Comparison of ENCODE assay signal across 8 mouse cellular contexts in genomic region chr17:26584063-26584462, GRCm38 (mm10). TPM values are rescaled to one million over a fixed set of nuclear protein-coding genes. Genes with fewer than 3 reads are reported as not detected.
DNase-seq lines count a peak whose midpoint lies in the region; ATAC-seq lines count a peak whose summit lies in the region.

No protein-coding gene starts in this region.

- H3K4me3 ChIP-seq in limb, embryonic 12.5 days (replicated peaks), result no peak overlapping the region
- H3K4me3 ChIP-seq in limb, embryonic 10.5 days, result no peak overlapping the region
- H3K4me3 ChIP-seq in embryonic facial prominence, embryonic 13.5 days, result no peak overlapping the region
- no peak overlapping the region for H3K4me3 ChIP-seq in intestine, embryonic 16.5 days (ENCODE audit: low read length)
- no peak overlapping the region for H3K4me3 ChIP-seq in midbrain, embryonic 15.5 days

- H3K4me2 ChIP-seq in limb, embryonic 12.5 days, result no peak overlapping the region
- no peak overlapping the region for H3K4me2 ChIP-seq in embryonic facial prominence, embryonic 13.5 days
- peak overlapping the region; percentile 17; the same call in 1 of the 2 replicates for H3K4me2 ChIP-seq in intestine, embryonic 16.5 days (ENCODE audit: low read depth, low read length)
- no peak overlapping the region for H3K4me2 ChIP-seq in midbrain, embryonic 15.5 days

- no peaks in the 10 kb centered on the region for H3K27me3 ChIP-seq in limb, embryonic 12.5 days
- H3K27me3 ChIP-seq in limb, embryonic 10.5 days (ENCODE audit: low read depth, poor library complexity, severe bottlenecking), result no peaks in the 10 kb centered on the region
- H3K27me3 ChIP-seq in embryonic facial prominence, embryonic 13.5 days, result no peaks in the 10 kb centered on the region
- no peaks in the 10 kb centered on the region for H3K27me3 ChIP-seq in intestine, embryonic 16.5 days (replicated peaks; ENCODE audit: control insufficient read depth, insufficient read depth, low read length)
- H3K27me3 ChIP-seq in midbrain, embryonic 15.5 days (replicated peaks), result no peaks in the 10 kb centered on the region

- no peak for ATAC-seq in limb, embryonic 12.5 days (ENCODE audit: insufficient number of reproducible peaks, insufficient read depth, low FRiP score, low TSS enrichment, low read depth)
- ATAC-seq in embryonic facial prominence, embryonic 13.5 days (ENCODE audit: insufficient number of reproducible peaks, insufficient read depth, low FRiP score, low TSS enrichment, low read depth), result no peak
- ATAC-seq in intestine, embryonic 16.5 days, result peak; percentile 72
- no peak for ATAC-seq in midbrain, embryonic 15.5 days (replicated peaks)
- no peak for ATAC-seq in erythroid progenitor cell, adult 5-6 weeks (replicated peaks; ENCODE audit: low FRiP score, poor library complexity, severe bottlenecking)

- H3K9ac ChIP-seq in limb, embryonic 12.5 days (replicated peaks), result no peak overlapping the region
- 0 out of 2 replicates have a peak overlapping the region, but pooled peaks have one; percentile 27 for H3K9ac ChIP-seq in embryonic facial prominence, embryonic 13.5 days
- H3K9ac ChIP-seq in intestine, embryonic 16.5 days (ENCODE audit: low read depth, low read length), result peak overlapping the region; percentile 27; the same call in 1 of the 2 replicates
- no peak overlapping the region for H3K9ac ChIP-seq in midbrain, embryonic 15.5 days

- H3K27ac ChIP-seq in limb, embryonic 12.5 days, result peak overlapping the region; percentile 62; the same call in 1 of the 2 replicates
- no peak overlapping the region for H3K27ac ChIP-seq in limb, embryonic 10.5 days
- H3K27ac ChIP-seq in embryonic facial prominence, embryonic 13.5 days, result peak overlapping the region; percentile 57; the same call in 1 of the 2 replicates
- peak overlapping the region; percentile 67 for H3K27ac ChIP-seq in intestine, embryonic 16.5 days (ENCODE audit: low read length)
- peak overlapping the region; percentile 46; the same call in 1 of the 2 replicates for H3K27ac ChIP-seq in midbrain, embryonic 15.5 days

- peaks cover 66% of the 10 kb centered on the region for H3K36me3 ChIP-seq in limb, embryonic 12.5 days
- H3K36me3 ChIP-seq in limb, embryonic 10.5 days, result peaks cover 90% of the 10 kb centered on the region
- peaks cover 51% of the 10 kb centered on the region for H3K36me3 ChIP-seq in embryonic facial prominence, embryonic 13.5 days
- H3K36me3 ChIP-seq in intestine, embryonic 16.5 days (ENCODE audit: control insufficient read depth, insufficient read depth, low read length), result peaks cover 5% of the 10 kb centered on the region
- 0 out of 2 replicates have a peak, but pooled peaks cover 3% of the 10 kb centered on the region for H3K36me3 ChIP-seq in midbrain, embryonic 15.5 days (replicated peaks)

- DNase-seq in limb, embryonic 10.5 days (ENCODE audit: low spot score), result no peak
- DNase-seq in frontal cortex, postnatal 10 days (ENCODE audit: low spot score in 2 of 2), result no peak
- no peak for DNase-seq in cerebellum, adult 11-12 months

- 75% methylated on average over 4 of the region's 4 CpGs for WGBS in limb, embryonic 12.5 days
- WGBS in limb, embryonic 10.5 days, result 83% methylated on average over 4 of the region's 4 CpGs
- WGBS in embryonic facial prominence, embryonic 13.5 days, result 83% methylated on average over 4 of the region's 4 CpGs
- WGBS in intestine, embryonic 16.5 days, result 38% methylated on average over 4 of the region's 4 CpGs
- 85% methylated on average over 4 of the region's 4 CpGs for WGBS in midbrain, embryonic 15.5 days

- H3K4me1 ChIP-seq in limb, embryonic 12.5 days (replicated peaks), result peaks cover 12% of the 10 kb centered on the region
- peaks cover 4% of the 10 kb centered on the region; the same call in 1 of the 2 replicates for H3K4me1 ChIP-seq in limb, embryonic 10.5 days
- peaks cover 19% of the 10 kb centered on the region for H3K4me1 ChIP-seq in embryonic facial prominence, embryonic 13.5 days
- H3K4me1 ChIP-seq in intestine, embryonic 16.5 days (ENCODE audit: control insufficient read depth, insufficient read depth, low read length), result peaks cover 27% of the 10 kb centered on the region
- peaks cover 11% of the 10 kb centered on the region for H3K4me1 ChIP-seq in midbrain, embryonic 15.5 days

- no peaks in the 10 kb centered on the region for H3K9me3 ChIP-seq in limb, embryonic 12.5 days
- H3K9me3 ChIP-seq in limb, embryonic 10.5 days (replicated peaks), result no peaks in the 10 kb centered on the region
- no peaks in the 10 kb centered on the region for H3K9me3 ChIP-seq in embryonic facial prominence, embryonic 13.5 days
- H3K9me3 ChIP-seq in intestine, embryonic 16.5 days (ENCODE audit: control insufficient read depth, low read length), result no peaks in the 10 kb centered on the region
- no peaks in the 10 kb centered on the region for H3K9me3 ChIP-seq in midbrain, embryonic 15.5 days

RNA-seq across cellular contexts. Expression of gene Dusp1, which starts 22.1 kb away (rescaled TPM):
- polyA plus RNA-seq in limb, embryonic 12.5 days (2016; fragmentation: Nextera tagmentation; extraction: Ambion mirVana), result 18.0 and 19.4 TPM in 2 replicates
- polyA plus RNA-seq in limb, embryonic 10.5 days (2016; fragmentation: Nextera tagmentation; extraction: Ambion mirVana), result 23.5 and 26.1 TPM in 2 replicates
- 13.2 and 15.4 TPM in 2 replicates for polyA plus RNA-seq in embryonic facial prominence, embryonic 13.5 days (2015; fragmentation: Nextera tagmentation; extraction: Ambion mirVana)
- 12.2 and 14.4 TPM in 2 replicates for polyA plus RNA-seq in intestine, embryonic 16.5 days (2015; fragmentation: Nextera tagmentation; extraction: Ambion mirVana)
- polyA plus RNA-seq in midbrain, embryonic 15.5 days (2015; fragmentation: Nextera tagmentation; extraction: Ambion mirVana), result 42.5 and 42.8 TPM in 2 replicates
- total RNA-seq in erythroid progenitor cell, adult 5-6 weeks (2015; ENCODE audit: low replicate concordance), result 156 and 175 TPM in 2 replicates
- 20.0 and 35.4 TPM in 2 replicates for total RNA-seq in erythroid progenitor cell, adult 5-6 weeks (2017; ENCODE audit: low replicate concordance)

RNA-seq across cellular contexts. Expression of gene Ergic1, which starts 22.8 kb away (rescaled TPM):
- polyA plus RNA-seq in limb, embryonic 12.5 days (2016; fragmentation: Nextera tagmentation; extraction: Ambion mirVana), result 90.7 and 103 TPM in 2 replicates
- polyA plus RNA-seq in limb, embryonic 10.5 days (2016; fragmentation: Nextera tagmentation; extraction: Ambion mirVana), result 114 and 121 TPM in 2 replicates
- polyA plus RNA-seq in embryonic facial prominence, embryonic 13.5 days (2015; fragmentation: Nextera tagmentation; extraction: Ambion mirVana), result 120 and 121 TPM in 2 replicates
- 88.6 and 91.2 TPM in 2 replicates for polyA plus RNA-seq in intestine, embryonic 16.5 days (2015; fragmentation: Nextera tagmentation; extraction: Ambion mirVana)
- polyA plus RNA-seq in midbrain, embryonic 15.5 days (2015; fragmentation: Nextera tagmentation; extraction: Ambion mirVana), result 100 and 109 TPM in 2 replicates
- total RNA-seq in erythroid progenitor cell, adult 5-6 weeks (2015; ENCODE audit: low replicate concordance), result 6.7 and 12.6 TPM in 2 replicates
- total RNA-seq in erythroid progenitor cell, adult 5-6 weeks (2017; ENCODE audit: low replicate concordance), result 3.7 and 3.9 TPM in 2 replicates

Comparison
In these comparisons a context has a peak if more than half of its experiments do, and no peak if none do; other contexts are left out.
1. H3K9ac ChIP-seq: peak in embryonic facial prominence, embryonic 13.5 days (single experiment) and intestine, embryonic 16.5 days (single experiment); none in limb, embryonic 12.5 days (single experiment) and midbrain, embryonic 15.5 days (single experiment).